Mouse (Mus musculus): Measurements from ENCODE around the gene Dad1. TPM values are rescaled to one million over a fixed set of nuclear protein-coding genes. Genes with fewer than 3 reads are reported as not detected.

Gene Dad1
- polyA plus RNA-seq, 1 experiment from 2014 or later, result 291 TPM

GRCm38 (mm10) chr14:54209932-54210331, 44.0 kb downstream of the Dad1 start:
- Histone ChIP-seq H3K9ac (replicated peaks) (no peak overlapping the region), H3K4me2 (replicated peaks) (no peak overlapping the region), H3K4me1 (no peaks in the 10 kb centered on the region), H3K4me3 (no peak overlapping the region), H3K36me3 (no peaks in the 10 kb centered on the region), H3K9me3 (no peaks in the 10 kb centered on the region), H3K27me3 (no peaks in the 10 kb centered on the region), H3K27ac (replicated peaks) (no peak overlapping the region)
- WGBS, result 79% methylated on average over 5 of the region's 5 CpGs
- ATAC-seq (replicated peaks), result no peak

DNA sequence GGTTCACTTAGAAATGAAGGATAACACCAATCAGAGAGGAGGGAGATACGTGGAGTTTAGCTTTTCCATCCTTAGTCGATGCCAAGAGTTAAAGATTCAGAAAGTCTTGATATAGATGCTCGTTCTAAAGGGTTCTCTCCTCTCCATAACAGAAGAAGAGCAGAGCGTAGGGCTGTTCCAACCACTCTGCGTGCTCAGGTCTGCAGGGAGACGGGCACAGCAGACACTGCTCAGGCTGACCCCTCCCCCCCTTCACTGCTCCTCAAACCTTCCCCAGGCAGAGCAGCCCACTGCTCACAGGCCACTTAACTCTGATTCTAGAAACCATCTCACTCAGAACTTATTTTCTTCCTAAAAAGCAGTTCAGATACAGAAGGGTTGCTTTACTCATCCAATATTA, 45.2 kb downstream of the Dad1 start:
- ATAC-seq (replicated peaks), result no peak
- WGBS, result 81% methylated on average over 6 of the region's 6 CpGs

DNA sequence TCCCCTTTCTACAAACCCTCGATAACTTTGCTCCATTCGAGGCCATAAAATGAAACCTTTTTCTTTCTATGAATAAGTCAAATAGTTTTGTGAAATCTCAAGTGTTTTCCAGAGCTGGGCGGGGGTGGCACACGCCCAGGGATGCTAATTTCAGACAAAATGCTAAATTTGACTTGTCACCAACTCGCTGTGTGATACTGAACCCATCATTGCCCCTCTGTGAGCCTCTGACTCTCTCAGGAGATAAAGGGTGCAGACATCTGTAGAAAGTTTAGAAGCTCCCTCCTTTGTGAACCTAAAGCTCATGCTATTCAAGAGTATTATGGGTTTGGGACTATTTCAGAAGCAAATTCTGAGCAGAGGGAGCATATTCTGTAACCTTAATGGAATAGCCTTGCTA, 46.0 kb downstream of the Dad1 start:
- no peak overlapping the region for H3K27ac ChIP-seq (replicated peaks)
- H3K4me2 ChIP-seq (replicated peaks), result no peak overlapping the region
- H3K27me3 ChIP-seq, result no peaks in the 10 kb centered on the region
- no peaks in the 10 kb centered on the region for H3K9me3 ChIP-seq
- no peaks in the 10 kb centered on the region for H3K4me1 ChIP-seq
- no peak overlapping the region for H3K4me3 ChIP-seq
- WGBS, result 86% methylated on average over 5 of the region's 5 CpGs
- H3K9ac ChIP-seq (replicated peaks), result no peak overlapping the region
- no peaks in the 10 kb centered on the region for H3K36me3 ChIP-seq
- no peak for ATAC-seq (replicated peaks)

More for the DNA sequence above, 45.2 kb downstream of the Dad1 start:
- H3K27ac ChIP-seq (replicated peaks), result no peak overlapping the region
- H3K36me3 ChIP-seq, result no peaks in the 10 kb centered on the region
- no peak overlapping the region for H3K4me2 ChIP-seq (replicated peaks)
- no peaks in the 10 kb centered on the region for H3K4me1 ChIP-seq
- H3K27me3 ChIP-seq, result no peaks in the 10 kb centered on the region
- no peak overlapping the region for H3K4me3 ChIP-seq
- no peak overlapping the region for H3K9ac ChIP-seq (replicated peaks)
- no peaks in the 10 kb centered on the region for H3K9me3 ChIP-seq

DNA sequence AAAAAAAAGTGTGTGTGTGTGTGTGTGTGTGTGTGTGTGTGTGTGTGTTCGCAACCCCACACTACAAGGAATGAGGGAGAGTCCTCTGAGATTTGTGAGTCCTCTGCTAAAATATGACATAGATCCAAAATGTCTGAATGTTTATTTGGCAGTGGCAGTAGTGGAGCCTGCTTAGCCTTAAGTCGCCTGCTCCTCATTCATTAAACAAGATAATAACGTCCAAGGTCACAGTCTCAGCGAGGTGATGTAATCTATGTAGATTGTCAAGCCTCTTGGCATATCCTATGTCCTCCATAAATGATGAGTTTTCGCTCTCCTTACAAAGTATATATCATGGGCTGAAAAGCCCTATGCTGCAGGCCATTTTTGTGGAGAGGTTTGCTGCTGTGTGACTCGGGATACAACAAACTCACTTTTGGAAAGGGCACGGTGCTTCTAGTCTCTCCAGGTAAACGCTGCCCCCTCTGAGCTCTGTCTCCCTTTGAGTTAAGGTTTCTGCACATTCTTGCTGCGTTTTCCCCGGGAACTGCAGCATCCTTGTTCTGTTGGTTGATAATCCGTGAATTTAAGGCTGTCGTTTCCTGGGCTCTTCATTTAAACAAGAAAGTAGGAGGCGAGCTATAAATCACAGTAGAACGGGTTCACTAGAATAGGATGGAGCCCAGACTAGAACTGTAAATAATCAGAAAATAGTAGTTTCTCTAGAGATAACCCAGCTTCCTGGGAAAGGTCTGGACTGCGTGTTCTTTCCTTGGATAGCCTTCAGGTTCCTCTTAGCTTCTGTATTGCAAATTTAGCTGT, 47.0 kb downstream of the Dad1 start:
- no peaks in the 10 kb centered on the region for H3K9me3 ChIP-seq
- H3K27ac ChIP-seq (replicated peaks), result no peak overlapping the region
- no peak overlapping the region for H3K4me3 ChIP-seq
- no peak for ATAC-seq (replicated peaks)
- no peaks in the 10 kb centered on the region for H3K27me3 ChIP-seq
- no peaks in the 10 kb centered on the region for H3K36me3 ChIP-seq
- H3K9ac ChIP-seq (replicated peaks), result no peak overlapping the region
- no peak overlapping the region for H3K4me2 ChIP-seq (replicated peaks)
- H3K4me1 ChIP-seq, result no peaks in the 10 kb centered on the region
- WGBS, result 85% methylated on average over 15 of the region's 15 CpGs

DNA sequence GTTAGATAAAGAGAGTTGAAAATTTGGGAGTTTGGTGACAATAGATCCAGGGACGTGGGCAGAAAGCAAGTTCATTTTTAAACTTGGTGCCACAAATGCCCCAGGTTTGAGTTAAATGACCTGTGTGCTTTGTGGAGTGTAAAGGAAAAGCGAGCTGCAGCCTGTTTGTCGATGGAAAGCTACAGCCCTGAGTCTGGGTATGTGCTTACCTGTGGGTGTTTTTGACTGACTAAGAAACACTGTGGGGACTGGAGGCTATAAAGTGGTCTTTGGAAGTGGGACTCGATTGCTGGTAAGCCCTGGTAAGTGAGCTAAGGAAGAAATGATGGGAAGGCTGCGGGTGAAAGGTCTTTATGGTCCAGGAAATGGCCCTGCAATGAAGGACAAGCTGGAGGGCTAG, 47.6 kb downstream of the Dad1 start:
- no peak overlapping the region for H3K4me2 ChIP-seq (replicated peaks)
- H3K4me3 ChIP-seq, result no peak overlapping the region
- ATAC-seq (replicated peaks), result no peak
- no peaks in the 10 kb centered on the region for H3K4me1 ChIP-seq
- 91% methylated on average over 5 of the region's 5 CpGs for WGBS
- no peaks in the 10 kb centered on the region for H3K9me3 ChIP-seq
- H3K36me3 ChIP-seq, result no peaks in the 10 kb centered on the region
- H3K27ac ChIP-seq (replicated peaks), result no peak overlapping the region
- no peak overlapping the region for H3K9ac ChIP-seq (replicated peaks)
- no peaks in the 10 kb centered on the region for H3K27me3 ChIP-seq

- no peaks in the 10 kb centered on the region for H3K27me3 ChIP-seq
- WGBS, result 73% methylated on average over 6 of the region's 6 CpGs
- no peak for ATAC-seq (replicated peaks)
These were observed 48.0 kb downstream of the Dad1 start for GRCm38 (mm10) chr14:54205904-54206303.

GRCm38 (mm10) chr14:54204786-54205185, 49.1 kb downstream of the Dad1 start:
- H3K27ac ChIP-seq (replicated peaks), result no peak overlapping the region
- H3K9ac ChIP-seq (replicated peaks), result no peak overlapping the region
- no peak for ATAC-seq (replicated peaks)
- no peaks in the 10 kb centered on the region for H3K9me3 ChIP-seq
- no peak overlapping the region for H3K4me2 ChIP-seq (replicated peaks)
- 52% methylated on average over 4 of the region's 4 CpGs for WGBS
- H3K36me3 ChIP-seq, result no peaks in the 10 kb centered on the region
- no peaks in the 10 kb centered on the region for H3K27me3 ChIP-seq
- H3K4me1 ChIP-seq, result no peaks in the 10 kb centered on the region
- no peak overlapping the region for H3K4me3 ChIP-seq

More at GRCm38 (mm10) chr14:54205904-54206303, 48.0 kb downstream of the Dad1 start:
- no peaks in the 10 kb centered on the region for H3K36me3 ChIP-seq
- H3K27ac ChIP-seq (replicated peaks), result no peak overlapping the region
- H3K9ac ChIP-seq (replicated peaks), result no peak overlapping the region
- H3K4me2 ChIP-seq (replicated peaks), result no peak overlapping the region
- H3K9me3 ChIP-seq, result no peaks in the 10 kb centered on the region
- no peaks in the 10 kb centered on the region for H3K4me1 ChIP-seq
- H3K4me3 ChIP-seq, result no peak overlapping the region

DNA sequence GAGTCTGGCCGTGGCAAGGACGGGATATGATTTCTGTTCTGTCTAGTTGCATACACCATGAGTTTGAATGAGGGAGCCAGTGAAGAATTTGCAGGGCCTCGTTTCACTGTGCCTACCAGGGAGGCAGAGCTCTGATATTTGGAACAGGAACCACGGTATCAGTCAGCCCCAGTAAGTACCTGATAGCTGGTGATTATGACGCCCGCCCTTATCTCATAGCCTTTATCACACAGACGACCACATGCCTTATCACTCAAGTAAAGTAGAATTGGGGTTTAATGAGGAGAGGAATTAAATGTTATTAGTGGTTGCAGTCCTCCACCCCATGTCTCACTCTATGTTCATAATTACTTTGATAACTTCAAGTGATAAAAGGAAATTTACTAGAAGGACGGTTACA, 49.6 kb downstream of the Dad1 start:
- Histone ChIP-seq H3K9ac (replicated peaks) (no peak overlapping the region), H3K27me3 (no peaks in the 10 kb centered on the region), H3K36me3 (no peaks in the 10 kb centered on the region), H3K4me2 (replicated peaks) (no peak overlapping the region), H3K4me3 (no peak overlapping the region), H3K27ac (replicated peaks) (no peak overlapping the region), H3K9me3 (no peaks in the 10 kb centered on the region), H3K4me1 (no peaks in the 10 kb centered on the region)
- 91% methylated on average over 8 of the region's 8 CpGs for WGBS
- no peak for ATAC-seq (replicated peaks)

- Histone ChIP-seq H3K27ac (replicated peaks) (no peak overlapping the region), H3K9ac (replicated peaks) (no peak overlapping the region), H3K9me3 (no peaks in the 10 kb centered on the region), H3K36me3 (no peaks in the 10 kb centered on the region), H3K4me1 (no peaks in the 10 kb centered on the region), H3K27me3 (no peaks in the 10 kb centered on the region), H3K4me3 (no peak overlapping the region), H3K4me2 (replicated peaks) (no peak overlapping the region)
- WGBS, result 92% methylated on average over 10 of the region's 10 CpGs
- no peak for ATAC-seq (replicated peaks)
These were observed 50.1 kb downstream of the Dad1 start for GRCm38 (mm10) chr14:54203776-54204175.

- 92% methylated on average over 6 of the region's 6 CpGs for WGBS
- no peaks in the 10 kb centered on the region for H3K9me3 ChIP-seq
- no peak overlapping the region for H3K4me3 ChIP-seq
- ATAC-seq (replicated peaks), result no peak
- no peak overlapping the region for H3K4me2 ChIP-seq (replicated peaks)
- no peak overlapping the region for H3K27ac ChIP-seq (replicated peaks)
- no peaks in the 10 kb centered on the region for H3K4me1 ChIP-seq
- no peaks in the 10 kb centered on the region for H3K27me3 ChIP-seq
- H3K9ac ChIP-seq (replicated peaks), result no peak overlapping the region
- H3K36me3 ChIP-seq, result no peaks in the 10 kb centered on the region
These were observed 50.7 kb downstream of the Dad1 start for GRCm38 (mm10) chr14:54203207-54203606.

DNA sequence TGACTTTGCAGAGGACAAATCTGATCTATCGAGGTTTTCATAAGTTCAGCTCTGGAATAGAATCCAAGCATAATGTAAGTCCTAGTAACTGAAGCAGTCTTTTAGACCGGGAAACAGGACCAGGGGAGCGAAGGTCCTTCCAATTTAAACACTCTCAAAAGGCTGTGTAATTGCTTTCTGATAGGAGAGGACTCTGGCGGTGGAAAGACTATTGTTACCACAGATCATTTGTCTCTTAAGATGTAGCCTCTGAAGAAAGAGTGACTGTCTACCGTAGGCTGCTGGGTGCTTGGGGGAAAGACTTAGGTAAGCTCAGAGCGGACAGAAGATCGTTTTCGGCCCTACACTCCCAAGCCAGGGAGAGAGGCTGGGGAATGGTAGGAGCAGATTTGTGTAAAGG, 53.5 kb downstream of the Dad1 start:
- Histone ChIP-seq H3K4me3 (no peak overlapping the region), H3K4me1 (no peaks in the 10 kb centered on the region), H3K36me3 (no peaks in the 10 kb centered on the region), H3K9ac (replicated peaks) (no peak overlapping the region), H3K4me2 (replicated peaks) (no peak overlapping the region), H3K27me3 (no peaks in the 10 kb centered on the region), H3K9me3 (no peaks in the 10 kb centered on the region), H3K27ac (replicated peaks) (no peak overlapping the region)
- no peak for ATAC-seq (replicated peaks)
- 65% methylated on average over 8 of the region's 8 CpGs for WGBS

GRCm38 (mm10) chr14:54199662-54200061, 54.2 kb downstream of the Dad1 start:
- no peak for ATAC-seq (replicated peaks)
- no peak overlapping the region for H3K27ac ChIP-seq (replicated peaks)
- no peaks in the 10 kb centered on the region for H3K27me3 ChIP-seq
- H3K9me3 ChIP-seq, result no peaks in the 10 kb centered on the region
- H3K4me1 ChIP-seq, result no peaks in the 10 kb centered on the region
- H3K4me3 ChIP-seq, result no peak overlapping the region
- no peak overlapping the region for H3K9ac ChIP-seq (replicated peaks)
- H3K36me3 ChIP-seq, result no peaks in the 10 kb centered on the region
- WGBS, result 93% methylated on average over 8 of the region's 8 CpGs
- no peak overlapping the region for H3K4me2 ChIP-seq (replicated peaks)

DNA sequence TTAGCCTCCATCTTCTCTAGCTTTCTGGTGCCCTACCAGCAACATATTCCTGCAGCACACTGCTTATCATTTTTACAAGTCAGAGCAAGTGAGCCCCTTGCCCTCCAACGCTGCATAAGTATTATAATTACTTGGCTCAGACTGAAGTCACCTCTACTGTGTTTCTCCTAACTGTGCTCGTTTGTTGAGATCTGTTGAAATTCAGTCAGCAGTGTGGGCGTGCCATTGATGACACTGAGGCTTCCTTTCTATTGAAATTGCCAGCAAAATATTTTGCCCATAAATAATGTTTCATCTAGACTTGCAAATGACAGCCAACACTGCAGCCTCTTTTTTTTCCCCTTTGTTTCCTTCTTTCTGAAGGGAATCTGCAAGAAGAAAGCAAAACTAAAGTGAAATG, 56.2 kb downstream of the Dad1 start:
- Histone ChIP-seq H3K4me3 (no peak overlapping the region), H3K4me2 (replicated peaks) (no peak overlapping the region), H3K27me3 (no peaks in the 10 kb centered on the region), H3K4me1 (no peaks in the 10 kb centered on the region), H3K36me3 (no peaks in the 10 kb centered on the region), H3K9me3 (no peaks in the 10 kb centered on the region), H3K9ac (replicated peaks) (no peak overlapping the region), H3K27ac (replicated peaks) (no peak overlapping the region)
- no peak for ATAC-seq (replicated peaks)
- whole genome bisulfite sequencing, result 48% methylated on average over 3 of the region's 3 CpGs
